Mouse (Mus musculus) urinary bladder, postnatal 36 days (tissue): ENCODE results near the gene Tedc2.

Source experiments
- DNase-seq, 2 experiments: peaks; one replicate each; pipeline ENCODE4 v3.0.0; 2022; ENCODE audit warnings: low spot score in 2 of 2, mixed read lengths in 1 of 2

Gene Tedc2

DNA sequence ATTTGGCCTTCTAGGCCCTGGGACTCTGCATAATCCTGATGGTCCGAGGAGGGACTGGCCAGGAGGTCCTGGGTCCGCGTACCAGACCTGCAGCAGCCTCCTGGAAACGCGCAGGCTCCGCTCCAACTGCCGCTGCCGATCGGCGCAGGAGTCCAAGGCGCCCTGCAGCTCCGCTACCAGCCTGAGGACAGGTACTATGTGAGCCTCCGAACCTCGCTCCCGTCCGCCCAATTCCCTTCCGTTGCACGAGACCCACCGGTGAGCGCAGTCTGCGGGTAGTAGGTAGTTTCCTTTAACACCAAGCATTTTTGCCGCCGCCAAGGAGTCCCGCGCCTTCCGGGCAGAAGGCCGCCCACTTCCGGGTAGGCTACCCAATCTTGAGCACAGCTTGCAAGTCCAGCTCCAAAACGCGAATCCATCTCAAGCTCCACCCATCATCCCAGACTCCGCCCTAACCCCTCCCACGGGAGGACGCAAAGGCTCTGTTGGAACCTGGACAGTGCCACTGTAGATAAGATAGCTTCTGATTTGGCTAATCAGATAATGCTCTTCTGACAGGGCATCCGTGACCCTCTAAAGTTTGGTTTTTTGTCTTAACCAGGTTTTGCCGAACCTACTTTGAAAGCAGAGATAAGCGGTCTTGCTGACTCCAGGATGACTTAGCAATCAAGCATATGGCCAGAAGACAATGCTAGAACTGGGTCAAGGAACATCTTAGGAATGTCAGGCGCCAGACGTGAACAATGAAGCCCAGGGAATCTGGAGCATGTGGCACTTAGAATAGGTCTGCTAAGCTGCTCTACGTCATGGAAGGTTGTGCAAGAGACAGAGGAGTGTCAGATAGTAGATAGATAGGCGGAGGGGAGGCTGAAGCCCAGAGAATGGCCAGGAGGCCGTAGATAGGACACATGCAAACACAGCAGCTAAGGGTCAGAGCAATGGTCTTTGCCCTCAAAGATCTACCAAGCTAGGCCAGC, at the start of gene Tedc2:
TSS of gene Tedc2 (minus strand) at position 417 of the 977 bp plus-strand sequence.
- peak; percentile 95 for DNase-seq

DNA sequence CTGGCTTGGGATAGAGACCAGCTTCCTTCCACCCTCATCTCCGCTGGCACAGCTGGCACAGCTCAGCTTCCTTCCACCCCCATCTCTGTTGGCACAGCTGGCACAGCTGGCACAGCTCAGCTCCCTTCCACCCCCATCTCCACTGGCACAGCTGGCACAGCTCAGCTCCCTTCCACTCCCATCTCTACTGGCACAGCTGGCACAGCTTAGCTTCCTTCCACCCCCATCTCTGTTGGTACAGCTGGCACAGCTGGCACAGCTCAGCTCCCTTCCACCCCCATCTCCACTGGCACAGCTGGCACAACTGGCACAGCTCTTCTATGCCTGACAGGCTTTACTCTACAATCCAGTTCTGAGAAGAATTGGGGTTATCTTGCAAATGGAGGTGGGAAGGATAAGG, 46.5 kb upstream of the Tedc2 start:
- no peak for DNase-seq

DNA sequence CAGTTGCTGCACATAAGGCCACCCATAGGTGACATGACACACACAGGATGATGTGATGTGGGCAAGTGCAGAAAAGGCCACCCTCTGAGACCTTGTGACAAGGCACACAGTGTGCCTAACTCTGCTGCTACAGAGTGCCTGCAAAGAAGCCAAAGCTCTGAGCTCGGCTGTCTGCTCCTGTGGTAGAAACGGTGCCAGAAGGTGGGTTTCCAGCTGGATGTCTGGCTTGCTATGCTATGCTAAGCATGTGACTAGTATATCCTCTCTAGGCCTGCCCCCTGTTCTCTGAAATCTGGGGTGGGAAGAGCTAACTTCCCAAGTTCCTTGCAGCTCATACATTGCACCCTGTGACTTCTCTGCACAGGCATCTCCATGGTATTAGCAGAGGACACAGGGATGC, 44.1 kb upstream of the Tedc2 start:
- no peak for DNase-seq

DNA sequence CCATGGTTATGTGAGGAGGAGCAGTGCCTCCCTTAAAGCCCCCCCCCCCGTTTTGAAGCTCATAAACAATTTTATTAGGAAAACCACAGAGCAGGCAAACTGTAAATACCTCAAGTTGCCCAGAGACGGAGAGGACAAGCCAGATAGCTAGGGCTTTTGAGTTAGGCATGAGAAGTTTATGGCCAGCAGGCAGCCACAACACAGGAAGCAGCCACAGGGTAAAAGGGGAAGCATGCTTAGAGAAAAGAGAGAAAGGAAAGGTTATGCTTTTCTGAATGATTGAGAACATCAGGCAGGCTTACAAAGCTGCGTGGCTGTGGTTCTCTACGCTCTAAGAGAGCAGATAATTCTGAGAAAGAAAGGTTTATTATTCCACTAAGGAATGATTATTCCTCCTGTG, 39.9 kb upstream of the Tedc2 start:
- DNase-seq = no peak

DNA sequence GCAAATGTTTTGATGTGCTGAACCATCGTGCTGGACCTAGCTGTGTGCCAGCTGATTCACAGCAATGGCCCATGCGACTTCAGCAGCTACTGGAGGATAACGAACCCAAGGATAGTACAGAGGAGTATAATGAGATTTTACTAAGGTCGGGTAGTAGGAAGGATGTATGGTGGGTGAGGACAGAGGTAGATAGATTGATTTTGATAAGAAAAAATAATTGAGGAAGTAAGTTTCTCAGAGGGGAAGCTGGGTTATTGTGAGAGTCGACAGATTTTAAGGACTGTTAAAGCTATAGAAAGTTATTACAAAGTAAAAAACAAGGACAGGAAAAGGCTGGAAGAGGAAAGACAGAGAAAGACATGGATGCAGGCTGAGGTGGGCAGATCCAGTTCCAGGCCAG, 39.1 kb upstream of the Tedc2 start:
- DNase-seq = no peak

DNA sequence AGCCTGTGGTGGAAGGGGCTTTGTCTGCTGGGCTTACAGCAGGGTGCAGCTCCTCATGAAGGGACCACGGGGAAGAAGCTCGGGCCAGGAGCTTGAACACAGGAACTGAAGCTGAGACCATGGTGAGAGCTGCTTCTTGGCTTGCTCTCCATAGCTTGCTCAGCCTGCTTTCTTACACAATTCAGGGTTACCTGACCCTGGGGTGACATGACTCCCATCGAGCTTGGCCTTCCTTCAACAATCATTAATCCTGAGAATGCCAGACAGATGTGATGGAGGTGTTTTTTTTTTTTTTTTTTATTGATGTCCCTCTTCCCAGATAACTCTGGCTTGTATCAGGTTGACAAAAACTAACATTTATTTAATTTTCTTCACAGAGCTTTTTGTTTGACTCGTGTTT, 38.3 kb upstream of the Tedc2 start:
- DNase-seq = no peak

DNA sequence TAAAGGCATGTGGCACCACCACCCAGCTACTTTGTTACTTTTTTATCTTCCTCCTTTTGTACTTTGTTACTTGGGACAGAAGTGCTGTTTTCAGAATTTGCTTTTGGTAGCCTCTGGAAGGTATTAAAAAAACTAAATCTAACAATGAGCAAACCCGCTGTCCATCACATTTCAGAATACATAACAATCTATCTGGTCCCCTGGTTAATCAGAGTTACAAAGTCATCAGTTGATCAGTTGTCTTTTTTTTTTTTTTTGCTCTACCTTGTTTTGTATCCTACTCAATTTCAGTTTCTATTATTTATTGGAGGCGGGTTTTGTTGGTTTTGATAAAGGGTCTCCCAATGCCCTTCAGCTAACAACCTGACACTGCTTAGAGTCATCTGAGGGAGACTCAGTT, 31.7 kb upstream of the Tedc2 start:
- DNase-seq = no peak

DNA sequence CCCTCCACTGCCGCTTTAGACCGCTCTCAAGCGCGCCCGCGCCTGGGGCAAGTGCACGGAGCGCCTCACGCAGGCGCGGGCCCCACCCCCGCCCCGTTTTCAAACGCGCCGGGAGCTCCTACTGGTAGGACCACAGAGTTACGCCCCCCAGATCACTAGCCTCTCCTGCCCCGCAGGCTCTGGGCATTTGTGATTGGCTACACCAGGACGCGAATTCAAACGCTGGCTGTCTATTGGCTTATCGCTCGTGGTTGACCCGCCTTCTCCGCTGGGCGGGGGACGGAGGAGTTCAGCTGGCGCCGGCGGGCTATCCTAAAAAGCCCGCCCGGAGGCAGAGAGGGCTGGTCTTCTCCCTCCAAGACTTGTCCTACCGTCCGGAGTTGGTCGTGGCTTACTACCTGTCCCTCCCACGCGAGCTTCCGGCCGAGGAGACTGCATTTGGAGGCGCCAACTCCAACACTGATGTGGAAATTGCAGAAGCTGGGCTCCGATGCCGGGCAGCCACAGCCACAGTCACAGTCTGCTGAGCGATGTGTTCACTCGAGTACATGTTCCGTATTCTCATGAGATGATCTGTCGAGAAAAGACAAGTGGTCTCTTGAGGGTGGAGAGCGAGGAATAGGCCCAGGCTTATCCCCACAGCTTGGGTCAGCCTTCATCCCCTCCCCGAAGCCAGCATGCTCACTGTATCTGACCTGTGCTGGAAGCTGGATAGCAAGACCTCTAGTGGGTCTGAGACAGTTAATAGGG, 30.8 kb upstream of the Tedc2 start, which contains the start of gene Ccnf:
TSS of gene Ccnf (minus strand) at position 165 of the 750 bp plus-strand sequence.
- peak; percentile 90 to 95 for DNase-seq

DNA sequence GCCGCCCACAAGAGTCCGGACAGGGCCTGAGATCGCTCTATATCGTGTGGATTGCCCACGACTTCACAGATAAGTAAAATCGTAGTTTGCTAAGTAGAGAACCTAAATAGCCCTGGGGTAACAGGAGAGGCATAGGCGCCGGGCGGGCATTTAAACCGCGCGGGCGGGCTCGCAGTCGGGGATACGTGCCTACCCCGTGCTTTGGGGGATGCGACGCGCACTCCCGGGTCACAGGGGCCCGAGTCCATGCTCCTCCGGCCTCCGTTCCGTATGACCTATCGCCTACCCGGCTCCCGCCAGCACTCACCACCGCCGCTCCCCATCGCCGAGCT, 30.3 kb upstream of the Tedc2 start:
- no peak for DNase-seq

DNA sequence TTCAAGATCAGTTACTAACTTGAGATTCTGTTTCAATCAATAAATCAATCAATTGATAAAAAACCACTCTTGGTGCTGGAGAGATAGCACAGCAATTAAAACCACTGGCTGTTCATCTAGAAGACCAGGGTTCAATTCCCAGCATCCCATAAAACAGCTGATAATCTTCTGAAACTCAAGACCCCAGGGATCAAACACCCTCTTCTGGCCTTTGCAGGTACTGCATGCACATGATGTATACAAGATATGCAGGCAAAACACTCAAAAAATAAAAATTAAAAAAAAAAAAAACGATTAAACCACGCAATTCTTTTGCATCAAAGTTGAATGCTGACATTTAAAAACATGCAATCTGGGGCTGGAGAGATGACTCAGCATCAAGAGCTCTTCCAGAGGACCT, 28.0 kb upstream of the Tedc2 start:
- DNase-seq = no peak

DNA sequence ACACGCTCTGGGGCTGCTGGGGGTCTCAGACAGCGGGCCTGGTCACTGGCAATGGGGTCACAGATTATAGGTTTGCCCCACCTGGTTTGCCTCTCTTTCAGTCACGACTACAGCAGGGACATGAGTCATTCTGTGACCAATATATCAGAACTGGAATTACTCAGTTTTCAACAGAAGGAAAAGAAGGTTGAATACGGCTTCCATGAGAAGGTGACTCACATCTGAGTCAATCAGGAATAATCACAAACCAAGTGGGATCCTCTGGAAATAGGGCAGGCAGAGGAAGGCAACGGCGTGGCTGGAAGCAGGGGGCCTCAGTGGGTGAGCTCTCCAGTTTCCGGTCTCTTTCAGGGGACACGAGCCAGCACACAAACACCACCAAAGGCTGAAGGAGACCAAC, 23.4 kb upstream of the Tedc2 start:
- DNase-seq = no peak

DNA sequence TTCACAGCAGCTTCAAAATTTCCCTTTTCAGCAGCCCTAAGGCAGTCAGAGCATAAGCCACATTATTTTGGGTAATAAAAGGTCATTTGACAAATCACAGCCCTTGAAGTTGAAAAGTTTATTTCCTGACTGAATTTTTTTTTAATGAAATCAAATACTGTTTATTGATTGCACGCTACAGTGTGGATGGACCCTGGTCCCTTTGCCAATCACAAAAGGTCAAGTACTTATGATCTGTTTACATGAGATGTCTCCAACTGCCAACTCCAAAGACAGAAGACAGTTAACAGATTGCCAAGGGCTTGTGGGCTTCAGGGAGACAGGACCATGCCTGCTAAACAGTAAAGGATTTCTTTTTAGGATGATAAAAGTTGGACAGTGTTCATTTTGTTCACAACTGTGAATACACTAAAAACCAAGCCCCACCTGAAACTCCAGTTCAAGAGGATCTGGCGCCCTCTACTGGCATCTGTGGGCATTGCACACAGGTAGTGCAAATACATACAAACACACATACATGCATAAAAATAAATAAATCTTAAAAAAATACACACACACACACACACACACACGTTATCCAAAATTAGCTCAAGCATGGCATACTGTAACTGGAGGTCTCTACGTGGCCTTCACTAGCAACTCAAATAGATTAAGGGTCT, 22.8 kb upstream of the Tedc2 start:
- DNase-seq = no peak

DNA sequence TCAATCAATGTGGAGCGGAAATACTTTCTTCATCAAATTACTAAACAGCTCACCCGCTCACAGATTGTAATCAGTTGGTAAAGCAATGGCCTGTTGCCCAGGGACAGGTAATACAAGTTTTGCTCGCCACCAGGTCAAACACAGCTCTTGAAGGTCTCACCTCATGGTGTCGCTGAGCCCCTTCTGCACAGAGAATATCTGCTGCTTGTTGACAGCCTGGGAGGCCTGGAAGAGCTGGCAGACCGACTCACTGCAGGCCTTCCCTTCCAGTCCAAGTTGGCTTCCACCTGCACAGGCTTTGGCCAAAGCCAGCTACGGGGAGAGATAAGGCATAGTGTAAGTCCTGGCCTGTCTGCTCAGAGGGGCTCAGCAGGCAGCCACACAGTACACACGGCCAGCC, 16.3 kb upstream of the Tedc2 start:
- peak; percentile 55 to 61 for DNase-seq

DNA sequence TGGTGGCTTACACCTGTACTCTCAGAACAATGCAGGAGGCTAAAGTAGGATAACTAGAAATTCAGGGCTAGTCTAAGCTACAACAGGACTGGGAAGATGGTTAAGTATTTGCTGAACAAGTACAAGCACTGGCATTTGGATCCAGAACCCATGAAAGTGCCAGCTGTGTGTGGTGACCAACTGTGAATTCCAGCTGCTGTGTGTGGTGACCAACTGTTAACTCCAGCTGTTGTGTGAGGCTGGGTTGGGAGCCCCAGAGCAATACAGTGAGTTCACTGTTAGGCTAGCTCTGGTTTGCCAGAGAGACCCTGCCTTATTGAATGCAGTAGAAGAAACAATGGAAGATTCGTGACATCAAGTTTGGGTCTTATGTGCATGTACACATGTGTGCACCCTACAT, 15.8 kb upstream of the Tedc2 start:
- no peak for DNase-seq

DNA sequence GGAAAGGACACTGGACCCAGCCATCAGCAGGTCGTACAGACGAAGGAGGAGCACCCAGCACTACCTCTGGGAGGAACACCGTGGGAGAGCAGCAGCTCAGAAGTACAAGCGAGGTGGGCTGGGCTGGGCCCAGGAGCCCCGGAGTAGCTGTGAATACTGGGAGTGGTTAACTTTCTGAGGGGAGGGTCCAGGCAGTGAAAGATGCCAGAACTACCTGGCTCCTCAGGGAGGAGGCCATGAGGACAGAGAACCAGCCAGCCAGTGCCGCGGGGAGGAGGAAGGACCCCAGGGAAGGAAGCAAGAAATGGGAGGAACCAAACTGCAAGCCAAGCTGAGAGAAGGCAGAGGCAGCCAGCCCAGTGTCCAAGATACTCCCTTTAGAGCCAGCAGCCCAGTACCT, 7.3 kb upstream of the Tedc2 start:
- DNase-seq = no peak

DNA sequence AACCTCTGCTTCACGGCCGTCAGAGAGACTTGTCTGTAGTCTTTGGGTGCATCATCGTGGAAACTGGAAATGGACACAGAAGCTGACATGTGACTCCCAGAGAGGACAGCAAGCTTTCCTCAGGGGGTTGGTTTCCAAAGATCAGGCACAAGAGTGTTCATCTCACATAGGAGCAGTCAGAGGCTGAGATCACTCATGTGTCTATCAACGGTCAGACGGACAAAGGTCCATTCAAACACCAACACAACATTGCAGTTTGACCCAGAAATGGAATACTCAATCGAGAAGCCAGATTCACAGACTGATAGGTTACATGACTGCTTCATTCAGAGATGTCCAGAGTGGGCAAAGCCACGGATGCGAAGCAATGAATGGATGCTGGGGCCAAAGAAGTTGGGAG, 6.1 kb upstream of the Tedc2 start:
- DNase-seq = no peak

DNA sequence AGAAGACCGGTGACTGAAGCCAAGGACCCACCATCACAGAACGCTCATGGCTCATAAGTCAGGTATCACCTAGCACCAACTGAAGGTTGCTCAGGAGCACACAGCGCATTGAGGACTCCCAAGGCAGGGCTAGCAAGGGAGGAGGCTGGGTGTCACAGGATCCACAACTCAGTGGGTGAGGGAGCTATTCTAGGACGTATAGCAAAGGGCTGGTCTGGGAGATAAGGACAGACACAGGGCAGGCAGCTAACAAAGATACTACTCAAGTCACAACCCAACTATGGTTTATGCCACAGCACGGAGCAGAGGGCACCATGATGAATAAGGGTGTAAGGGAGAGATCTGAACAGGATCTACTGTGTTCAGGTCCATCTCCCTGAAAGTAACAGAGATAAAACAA, 5.2 kb upstream of the Tedc2 start:
- no peak for DNase-seq

DNA sequence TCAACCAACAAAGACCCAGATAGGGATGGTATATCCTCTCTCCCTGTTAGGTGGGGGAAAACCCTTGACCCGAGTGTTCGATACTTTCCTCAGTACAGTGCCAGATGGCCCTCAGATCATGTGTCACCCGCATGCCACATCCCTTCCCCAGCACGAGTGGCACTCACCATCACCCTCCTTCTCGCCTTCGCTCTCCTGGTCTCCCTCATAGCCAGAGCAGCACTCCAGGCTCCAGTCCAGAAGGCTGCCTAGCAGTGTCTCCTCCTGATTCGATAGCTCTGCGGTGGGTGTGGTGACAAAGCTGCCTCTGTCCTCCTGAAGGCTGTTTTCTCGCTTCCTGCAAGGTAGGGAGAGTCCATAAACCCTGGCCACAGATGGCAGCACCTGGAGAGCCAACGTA, 4.1 kb upstream of the Tedc2 start:
- no peak for DNase-seq

DNA sequence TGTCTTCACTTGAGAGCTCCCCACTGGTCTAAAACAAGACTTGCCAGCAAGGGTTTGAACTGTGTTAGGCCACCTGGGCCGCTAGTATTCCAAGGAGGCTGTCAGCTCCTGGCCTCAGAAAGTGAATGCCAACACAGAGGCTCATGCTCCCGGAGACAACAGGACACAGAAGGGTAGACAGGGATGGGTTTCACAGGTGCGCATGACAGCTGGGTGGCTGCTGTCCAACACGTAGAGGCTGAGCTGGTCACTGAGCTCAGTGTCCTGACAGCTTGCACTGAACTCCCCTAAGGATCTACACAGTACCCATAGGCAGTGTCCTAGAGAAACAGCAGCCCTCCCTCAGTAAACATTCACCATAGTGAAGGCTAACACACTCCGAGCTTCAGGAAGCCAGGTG, 2.9 kb upstream of the Tedc2 start:
- DNase-seq = no peak

DNA sequence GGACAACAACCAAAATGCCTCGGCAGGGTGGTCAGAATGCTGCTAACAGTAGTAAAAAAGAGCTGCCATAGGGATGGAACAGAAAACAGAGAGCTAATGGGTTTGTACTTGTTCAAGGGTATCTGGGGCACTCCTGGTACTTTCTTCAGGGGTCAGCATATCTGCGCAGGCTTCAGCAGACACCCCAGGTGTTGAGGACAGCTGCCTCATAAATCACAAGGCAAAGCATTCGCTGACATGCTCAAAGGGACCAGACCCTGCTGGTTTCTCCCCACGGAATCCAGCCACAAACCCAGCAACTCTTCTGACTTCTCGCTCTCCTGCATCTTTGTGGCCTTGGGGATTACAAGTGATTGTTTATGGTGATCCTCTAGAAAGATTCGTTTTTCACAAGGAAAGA, 2.0 kb upstream of the Tedc2 start:
- DNase-seq = no peak

DNA sequence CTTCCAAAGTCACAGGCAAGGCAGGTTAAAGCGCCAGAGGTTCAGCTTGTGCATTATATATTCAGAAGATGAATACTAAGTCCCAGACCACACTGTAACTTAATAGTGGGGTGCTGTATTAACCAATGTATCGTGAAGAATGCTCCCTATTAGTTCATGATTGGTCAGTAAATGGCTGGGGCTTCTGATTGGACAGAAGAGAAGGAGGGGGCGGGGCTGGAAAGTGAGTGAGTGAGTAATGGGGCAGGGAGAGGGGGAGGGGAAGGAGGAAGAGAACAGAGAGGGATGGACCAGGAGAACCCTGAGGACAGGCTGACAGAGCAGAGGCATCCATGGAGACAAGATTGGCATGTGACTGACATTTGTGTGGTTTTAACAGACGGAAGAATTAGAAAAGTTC, 3.8 kb downstream of the Tedc2 start:
- no peak for DNase-seq

DNA sequence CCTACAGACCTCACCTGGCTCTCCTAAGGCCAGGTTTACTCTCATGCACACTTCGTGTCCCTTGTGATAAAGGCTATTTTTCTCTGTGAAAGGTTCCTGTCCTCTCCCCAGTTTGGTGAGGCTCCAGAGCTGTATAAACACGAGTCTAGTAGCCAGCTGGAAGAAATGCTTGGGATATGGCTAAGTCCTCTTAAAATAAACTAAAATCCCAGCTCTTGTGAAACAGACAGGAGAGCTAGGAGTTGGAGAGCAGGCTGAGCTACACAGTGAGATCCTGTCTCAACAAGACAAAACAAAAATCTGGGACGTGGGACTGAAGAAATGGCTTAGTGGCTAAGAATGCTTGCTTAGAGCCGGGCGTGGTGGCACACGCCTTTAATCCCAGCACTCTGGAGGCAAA, 7.5 kb downstream of the Tedc2 start:
- peak; percentile 27 to 38 for DNase-seq
